Mouse (Mus musculus): ENCODE measurements around the gene Rnf141. TPM values are rescaled to one million over a fixed set of nuclear protein-coding genes. Genes with fewer than 3 reads are reported as not detected.

Rnf141 gene
- polyA plus RNA-seq, 1 experiment from 2014 or later: 32.8 TPM

GRCm38 (mm10) chr7:110794722-110795121, 49.5 kb downstream of the Rnf141 start:
- H3K36me3 ChIP-seq (ENCODE audit: control insufficient read depth, insufficient read depth): no peaks in the 10 kb centered on the region
- H3K4me1 ChIP-seq (ENCODE audit: control insufficient read depth, insufficient read depth, low read length): peaks cover 5% of the 10 kb centered on the region; the same call in 1 of the 2 replicates
- H3K4me2 ChIP-seq (ENCODE audit: low read depth, low read length): no peak overlapping the region
- no peak for ATAC-seq (replicated peaks; ENCODE audit: extremely low read depth, insufficient read depth, low FRiP score)
- WGBS: 76% methylated on average over 4 of the region's 4 CpGs
- no peaks in the 10 kb centered on the region for H3K9me3 ChIP-seq (replicated peaks; ENCODE audit: control insufficient read depth, low read length)
- H3K27ac ChIP-seq (ENCODE audit: low read length): no peak overlapping the region
- H3K4me3 ChIP-seq (ENCODE audit: low read length): no peak overlapping the region
- no peaks in the 10 kb centered on the region for H3K27me3 ChIP-seq (ENCODE audit: control insufficient read depth, insufficient read depth, low read length)
- no peak overlapping the region for H3K9ac ChIP-seq (ENCODE audit: low read length)

- Histone ChIP-seq H3K27me3 (ENCODE audit: control insufficient read depth, insufficient read depth, low read length) (no peaks in the 10 kb centered on the region), H3K27ac (ENCODE audit: low read length) (no peak overlapping the region), H3K4me2 (ENCODE audit: low read depth, low read length) (no peak overlapping the region), H3K9ac (ENCODE audit: low read length) (no peak overlapping the region), H3K36me3 (ENCODE audit: control insufficient read depth, insufficient read depth) (no peaks in the 10 kb centered on the region), H3K4me3 (ENCODE audit: low read length) (no peak overlapping the region), H3K9me3 (replicated peaks; ENCODE audit: control insufficient read depth, low read length) (no peaks in the 10 kb centered on the region), H3K4me1 (ENCODE audit: control insufficient read depth, insufficient read depth, low read length) (peaks cover 5% of the 10 kb centered on the region; the same call in 1 of the 2 replicates)
- WGBS: 83% methylated on average over 2 of the region's 2 CpGs
- ATAC-seq (replicated peaks; ENCODE audit: extremely low read depth, insufficient read depth, low FRiP score): no peak
Observed at GRCm38 (mm10) chr7:110792834-110793233, 51.4 kb downstream of the Rnf141 start.

- Histone ChIP-seq H3K9me3 (replicated peaks; ENCODE audit: control insufficient read depth, low read length) (no peaks in the 10 kb centered on the region), H3K9ac (ENCODE audit: low read length) (no peak overlapping the region), H3K4me3 (ENCODE audit: low read length) (no peak overlapping the region), H3K27me3 (ENCODE audit: control insufficient read depth, insufficient read depth, low read length) (no peaks in the 10 kb centered on the region), H3K27ac (ENCODE audit: low read length) (no peak overlapping the region), H3K4me2 (ENCODE audit: low read depth, low read length) (no peak overlapping the region), H3K4me1 (ENCODE audit: control insufficient read depth, insufficient read depth, low read length) (peaks cover 5% of the 10 kb centered on the region; the same call in 1 of the 2 replicates), H3K36me3 (ENCODE audit: control insufficient read depth, insufficient read depth) (no peaks in the 10 kb centered on the region)
- no peak for ATAC-seq (replicated peaks; ENCODE audit: extremely low read depth, insufficient read depth, low FRiP score)
- 83% methylated on average over 5 of the region's 5 CpGs for WGBS
Observed at GRCm38 (mm10) chr7:110792201-110792600, 52.1 kb downstream of the Rnf141 start.

- Histone ChIP-seq H3K4me3 (ENCODE audit: low read length) (no peak overlapping the region), H3K4me1 (ENCODE audit: control insufficient read depth, insufficient read depth, low read length) (no peaks in the 10 kb centered on the region), H3K27ac (ENCODE audit: low read length) (no peak overlapping the region), H3K4me2 (ENCODE audit: low read depth, low read length) (no peak overlapping the region), H3K9ac (ENCODE audit: low read length) (no peak overlapping the region), H3K27me3 (ENCODE audit: control insufficient read depth, insufficient read depth, low read length) (no peaks in the 10 kb centered on the region), H3K36me3 (ENCODE audit: control insufficient read depth, insufficient read depth) (no peaks in the 10 kb centered on the region), H3K9me3 (replicated peaks; ENCODE audit: control insufficient read depth, low read length) (no peaks in the 10 kb centered on the region)
- ATAC-seq (replicated peaks; ENCODE audit: extremely low read depth, insufficient read depth, low FRiP score): no peak
- 67% methylated on average over 8 of the region's 8 CpGs for WGBS
Observed at GRCm38 (mm10) chr7:110790878-110791277, 53.4 kb downstream of the Rnf141 start.

- Histone ChIP-seq H3K4me1 (ENCODE audit: control insufficient read depth, insufficient read depth, low read length) (peaks cover 5% of the 10 kb centered on the region), H3K4me2 (ENCODE audit: low read depth, low read length) (no peak overlapping the region), H3K27ac (ENCODE audit: low read length) (no peak overlapping the region), H3K36me3 (ENCODE audit: control insufficient read depth, insufficient read depth) (no peaks in the 10 kb centered on the region), H3K9me3 (replicated peaks; ENCODE audit: control insufficient read depth, low read length) (no peaks in the 10 kb centered on the region), H3K4me3 (ENCODE audit: low read length) (no peak overlapping the region), H3K27me3 (ENCODE audit: control insufficient read depth, insufficient read depth, low read length) (no peaks in the 10 kb centered on the region), H3K9ac (ENCODE audit: low read length) (no peak overlapping the region)
- 58% methylated on average over 6 of the region's 6 CpGs for WGBS
- no peak for ATAC-seq (replicated peaks; ENCODE audit: extremely low read depth, insufficient read depth, low FRiP score)
Observed at GRCm38 (mm10) chr7:110787310-110787709, 56.9 kb downstream of the Rnf141 start.

- no peaks in the 10 kb centered on the region for H3K36me3 ChIP-seq (ENCODE audit: control insufficient read depth, insufficient read depth)
- ATAC-seq (replicated peaks; ENCODE audit: extremely low read depth, insufficient read depth, low FRiP score): no peak
- WGBS: 59% methylated on average over 3 of the region's 3 CpGs
Observed at GRCm38 (mm10) chr7:110785741-110786146, 58.5 kb downstream of the Rnf141 start.

GRCm38 (mm10) chr7:110784965-110785364, 59.3 kb downstream of the Rnf141 start:
- 60% methylated on average over 8 of the region's 8 CpGs for WGBS

More at GRCm38 (mm10) chr7:110785741-110786146, 58.5 kb downstream of the Rnf141 start:
- H3K4me2 ChIP-seq (ENCODE audit: low read depth, low read length): no peak overlapping the region
- H3K27ac ChIP-seq (ENCODE audit: low read length): no peak overlapping the region
- H3K4me3 ChIP-seq (ENCODE audit: low read length): no peak overlapping the region
- no peaks in the 10 kb centered on the region for H3K9me3 ChIP-seq (replicated peaks; ENCODE audit: control insufficient read depth, low read length)
- H3K27me3 ChIP-seq (ENCODE audit: control insufficient read depth, insufficient read depth, low read length): no peaks in the 10 kb centered on the region
- H3K4me1 ChIP-seq (ENCODE audit: control insufficient read depth, insufficient read depth, low read length): peaks cover 18% of the 10 kb centered on the region
- H3K9ac ChIP-seq (ENCODE audit: low read length): no peak overlapping the region

GRCm38 (mm10) chr7:110782845-110783478, 61.3 kb downstream of the Rnf141 start:
- Histone ChIP-seq H3K9ac (ENCODE audit: low read length) (no peak overlapping the region), H3K36me3 (ENCODE audit: control insufficient read depth, insufficient read depth) (no peaks in the 10 kb centered on the region), H3K4me3 (ENCODE audit: low read length) (no peak overlapping the region), H3K4me1 (ENCODE audit: control insufficient read depth, insufficient read depth, low read length) (peaks cover 18% of the 10 kb centered on the region), H3K27me3 (ENCODE audit: control insufficient read depth, insufficient read depth, low read length) (no peaks in the 10 kb centered on the region), H3K9me3 (replicated peaks; ENCODE audit: control insufficient read depth, low read length) (no peaks in the 10 kb centered on the region), H3K27ac (ENCODE audit: low read length) (no peak overlapping the region), H3K4me2 (ENCODE audit: low read depth, low read length) (no peak overlapping the region)
- WGBS: 42% methylated on average over 10 of the region's 10 CpGs
- ATAC-seq (replicated peaks; ENCODE audit: extremely low read depth, insufficient read depth, low FRiP score): no peak

More at GRCm38 (mm10) chr7:110784965-110785364, 59.3 kb downstream of the Rnf141 start:
- Histone ChIP-seq H3K4me3 (ENCODE audit: low read length) (no peak overlapping the region), H3K9me3 (replicated peaks; ENCODE audit: control insufficient read depth, low read length) (no peaks in the 10 kb centered on the region), H3K27ac (ENCODE audit: low read length) (no peak overlapping the region), H3K36me3 (ENCODE audit: control insufficient read depth, insufficient read depth) (no peaks in the 10 kb centered on the region), H3K9ac (ENCODE audit: low read length) (no peak overlapping the region), H3K4me2 (ENCODE audit: low read depth, low read length) (no peak overlapping the region), H3K27me3 (ENCODE audit: control insufficient read depth, insufficient read depth, low read length) (no peaks in the 10 kb centered on the region), H3K4me1 (ENCODE audit: control insufficient read depth, insufficient read depth, low read length) (peaks cover 18% of the 10 kb centered on the region)
- no peak for ATAC-seq (replicated peaks; ENCODE audit: extremely low read depth, insufficient read depth, low FRiP score)

- no peak overlapping the region for H3K4me2 ChIP-seq (ENCODE audit: low read depth, low read length)
- H3K27ac ChIP-seq (ENCODE audit: low read length): no peak overlapping the region
- H3K36me3 ChIP-seq (ENCODE audit: control insufficient read depth, insufficient read depth): no peaks in the 10 kb centered on the region
- peak; percentile 53; the same call in 1 of the 2 replicates for ATAC-seq (replicated peaks; ENCODE audit: extremely low read depth, insufficient read depth, low FRiP score)
- no peaks in the 10 kb centered on the region for H3K9me3 ChIP-seq (replicated peaks; ENCODE audit: control insufficient read depth, low read length)
- 37% methylated on average over 7 of the region's 7 CpGs for WGBS
- H3K9ac ChIP-seq (ENCODE audit: low read length): no peak overlapping the region
- no peak overlapping the region for H3K4me3 ChIP-seq (ENCODE audit: low read length)
- H3K27me3 ChIP-seq (ENCODE audit: control insufficient read depth, insufficient read depth, low read length): no peaks in the 10 kb centered on the region
- peaks cover 18% of the 10 kb centered on the region for H3K4me1 ChIP-seq (ENCODE audit: control insufficient read depth, insufficient read depth, low read length)
Observed at GRCm38 (mm10) chr7:110782135-110782534, 62.1 kb downstream of the Rnf141 start.

All from heart, embryonic 16.5 days (tissue).